ENCODE assay signal across 9 mouse cellular contexts in genomic region chr5:112853179-112853578, GRCm38 (mm10). TPM values are rescaled to one million over a fixed set of nuclear protein-coding genes. Genes with fewer than 3 reads are reported as not detected.
DNase-seq lines count a peak whose midpoint lies in the region; ATAC-seq lines count a peak whose summit lies in the region.
"Had no signal": no experiment of that assay in that cellular context is flagged by ENCODE, and none has a peak within 500 bp of the region (broad histone marks: within the 10 kb centered on the region; RNA-seq: fewer than 3 reads in every experiment).

No protein-coding gene starts in this region.

- DNase-seq in adrenal gland, adult 2 months = peak; percentile 12
- DNase-seq in adrenal gland, postnatal 4 days (ENCODE audit: low spot score in 2 of 2) = no peak
- peak; percentile 69 for DNase-seq in heart, postnatal 25 days (ENCODE audit: low spot score)
- DNase-seq in layer of hippocampus, postnatal 36 days = peak; percentile 65 to 66
- DNase-seq in midbrain, embryonic 11.5 days (ENCODE audit: low spot score, missing footprints) = no peak
- no peak for DNase-seq in cerebellum, adult 18-20 months

- no peaks in the 10 kb centered on the region for H3K27me3 ChIP-seq in forebrain, embryonic 15.5 days
- H3K27me3 ChIP-seq in midbrain, embryonic 11.5 days (ENCODE audit: control insufficient read depth, insufficient read depth, low read length) = peaks cover 2% of the 10 kb centered on the region; the same call in 1 of the 2 replicates
- H3K27me3 ChIP-seq in stomach, embryonic 14.5 days (ENCODE audit: control insufficient read depth, insufficient read depth, low read length) = no peaks in the 10 kb centered on the region

- H3K4me1 ChIP-seq in forebrain, embryonic 15.5 days = peaks cover 50% of the 10 kb centered on the region
- peaks cover 33% of the 10 kb centered on the region for H3K4me1 ChIP-seq in midbrain, embryonic 11.5 days (ENCODE audit: control insufficient read depth, insufficient read depth, low read length)
- H3K4me1 ChIP-seq in stomach, embryonic 14.5 days (ENCODE audit: control insufficient read depth, insufficient read depth, low read length) = peaks cover 25% of the 10 kb centered on the region; the same call in 1 of the 2 replicates

- intact Hi-C loops in heart, postnatal 25 days (cut with DNase I) = no loop called here

- H3K4me2 ChIP-seq in forebrain, embryonic 15.5 days (replicated peaks) = no peak overlapping the region
- H3K4me2 ChIP-seq in midbrain, embryonic 11.5 days = no peak overlapping the region
- 0 out of 2 replicates have a peak overlapping the region, but pooled peaks have one; percentile 3 for H3K4me2 ChIP-seq in stomach, embryonic 14.5 days (replicated peaks; ENCODE audit: low read depth, low read length)

- no peaks in the 10 kb centered on the region for H3K36me3 ChIP-seq in forebrain, embryonic 15.5 days
- no peaks in the 10 kb centered on the region for H3K36me3 ChIP-seq in midbrain, embryonic 11.5 days (ENCODE audit: control insufficient read depth, insufficient read depth, low read length)
- no peaks in the 10 kb centered on the region for H3K36me3 ChIP-seq in stomach, embryonic 14.5 days (ENCODE audit: control insufficient read depth, insufficient read depth, low read length)

- peak overlapping the region; percentile 76 for H3K27ac ChIP-seq in forebrain, embryonic 15.5 days (replicated peaks)
- H3K27ac ChIP-seq in midbrain, embryonic 11.5 days (ENCODE audit: low read depth, low read length) = peak overlapping the region; percentile 64
- H3K27ac ChIP-seq in stomach, embryonic 14.5 days (ENCODE audit: low read length) = peak overlapping the region; percentile 71
- H3K27ac ChIP-seq: liver, embryonic 14.5 days had no signal

- no peak overlapping the region for H3K9ac ChIP-seq in forebrain, embryonic 15.5 days (replicated peaks)
- H3K9ac ChIP-seq in midbrain, embryonic 11.5 days (ENCODE audit: low read length) = no peak overlapping the region
- no peak overlapping the region for H3K9ac ChIP-seq in stomach, embryonic 14.5 days (replicated peaks; ENCODE audit: low read depth, low read length)
- H3K9ac ChIP-seq: liver, embryonic 14.5 days had no signal

- 7% methylated on average over 8 of the region's 8 CpGs for WGBS in forebrain, embryonic 15.5 days
- WGBS in midbrain, embryonic 11.5 days = 28% methylated on average over 8 of the region's 8 CpGs
- WGBS in stomach, embryonic 14.5 days = 25% methylated on average over 8 of the region's 8 CpGs

- H3K4me3 ChIP-seq in forebrain, embryonic 15.5 days = no peak overlapping the region
- H3K4me3 ChIP-seq in midbrain, embryonic 11.5 days (ENCODE audit: low read depth, low read length) = no peak overlapping the region
- no peak overlapping the region for H3K4me3 ChIP-seq in stomach, embryonic 14.5 days (ENCODE audit: low read depth, low read length)

- peak; percentile 70 for ATAC-seq in forebrain, embryonic 15.5 days (replicated peaks)
- peak; percentile 61 for ATAC-seq in midbrain, embryonic 11.5 days (ENCODE audit: low FRiP score)
- ATAC-seq in stomach, embryonic 14.5 days (ENCODE audit: insufficient number of reproducible peaks, insufficient read depth, low FRiP score, low read depth) = peak; percentile 83

- H3K9me3 ChIP-seq in forebrain, embryonic 15.5 days = no peaks in the 10 kb centered on the region
- H3K9me3 ChIP-seq in midbrain, embryonic 11.5 days (ENCODE audit: control insufficient read depth, low read length) = no peaks in the 10 kb centered on the region
- H3K9me3 ChIP-seq in stomach, embryonic 14.5 days (ENCODE audit: control insufficient read depth, low read depth, low read length) = no peaks in the 10 kb centered on the region

RNA-seq across cellular contexts. Expression of gene Myo18b, which starts 43.0 kb away (rescaled TPM):
- under 1 TPM in 1 of 2 experiments, not detected in 1; 0.09 TPM for total RNA-seq in adrenal gland, adult 2 months (2021)
- polyA plus RNA-seq in adrenal gland, adult 2 months (2012; rRNA removed) = 0.04 and 0.12 TPM in 2 replicates
- 1 to 10 TPM; 2.4 to 6.6 TPM for total RNA-seq in adrenal gland, postnatal 4 days (2021)
- 0.82 and 1.2 TPM in 2 replicates for polyA plus RNA-seq in forebrain, embryonic 15.5 days (2015; fragmentation: Nextera tagmentation; extraction: Ambion mirVana)
- total RNA-seq in heart, postnatal 25 days (2021) = 100 to 1,000 TPM; 253 to 259 TPM
- 1 to 10 TPM; 1.1 to 1.4 TPM for total RNA-seq in layer of hippocampus, postnatal 36 days (2021)
- 0.41 and 0.48 TPM in 2 replicates for polyA plus RNA-seq in midbrain, embryonic 11.5 days (2014; fragmentation: Nextera tagmentation; extraction: Ambion mirVana)
- polyA plus RNA-seq in stomach, embryonic 14.5 days (2014; fragmentation: Nextera tagmentation; extraction: Ambion mirVana) = 0.69 and 0.77 TPM in 2 replicates

Comparison
In these comparisons a context has a peak if more than half of its experiments do, and no peak if none do; other contexts are left out.
1. DNase-seq: peak in adrenal gland, adult 2 months (single experiment), heart, postnatal 25 days (single experiment) and layer of hippocampus, postnatal 36 days (2 of 2); none in adrenal gland, postnatal 4 days (0 of 2), midbrain, embryonic 11.5 days (single experiment) and cerebellum, adult 18-20 months (0 of 2).
2. RNA of gene Myo18b, which starts 43.0 kb away (total RNA-seq): 253 to 259 TPM in heart, postnatal 25 days; 2.4 to 6.6 TPM in adrenal gland, postnatal 4 days, 1.1 to 1.4 TPM in layer of hippocampus, postnatal 36 days and 0.09 TPM in adrenal gland, adult 2 months; every median in the first group is over 10 times any median in the second.
3. Peak in every context shown above with its lines, with median percentiles within 50 percentile points of each other: ATAC-seq and H3K27ac ChIP-seq.